Mouse (Mus musculus) hindbrain, embryonic 15.5 days (tissue): Measurements from ENCODE around the gene Tdrd6. TPM values are rescaled to one million over a fixed set of nuclear protein-coding genes. Genes with fewer than 3 reads are reported as not detected.

ENCODE experiments used
- ATAC-seq: fragments of 200-750 bp; cut with Nextera tagmentation; 2 replicates; pipeline ENCODE4 v1.8.0; 2017; ENCODE audit warnings: low read depth, moderate number of reproducible peaks, moderate TSS enrichment; ENCODE audit not compliant: low FRiP score
- H3K27ac ChIP-seq: fragments of 300-500 bp; sonication (generic); replicated peaks from 2 replicates; pipeline ENCODE4 v1.5.1; 2015; ENCODE audit warnings: mild to moderate bottlenecking, inconsistent platforms
- H3K27me3 ChIP-seq: fragments of 300-500 bp; sonication (generic); 2 replicates; pipeline ENCODE4 v1.6.1; 2015; ENCODE audit warnings: control low read depth, inconsistent platforms
- H3K36me3 ChIP-seq: fragments of 300-500 bp; sonication (generic); 2 replicates; pipeline ENCODE4 v1.6.1; 2015; ENCODE audit warnings: control low read depth, inconsistent platforms
- H3K4me1 ChIP-seq: fragments of 300-500 bp; sonication (generic); replicated peaks from 2 replicates; pipeline ENCODE4 v1.6.1; 2015; ENCODE audit warnings: control low read depth, inconsistent platforms
- H3K4me2 ChIP-seq: fragments of 300-500 bp; sonication (generic); 2 replicates; pipeline ENCODE4 v1.6.1; 2015; ENCODE audit warnings: moderate library complexity, mild to moderate bottlenecking, inconsistent platforms
- H3K4me3 ChIP-seq: fragments of 300-500 bp; sonication (generic); 2 replicates; pipeline ENCODE4 v1.5.1; 2015; ENCODE audit warnings: mild to moderate bottlenecking, inconsistent platforms
- H3K9ac ChIP-seq: fragments of 300-500 bp; sonication (generic); 2 replicates; pipeline ENCODE4 v1.6.1; 2015; ENCODE audit warnings: inconsistent platforms
- H3K9me3 ChIP-seq: fragments of 300-500 bp; sonication (generic); 2 replicates; pipeline ENCODE4 v1.6.1; 2016; ENCODE audit warnings: control low read depth, inconsistent platforms
- WGBS: fragments of 180-500 bp; shearing (Covaris S2); methylation state at CpG from one replicate; pipeline ENCODE4 v1.1.7; 2015; 5-methylcytosine and 5-hydroxymethylcytosine counted together
- polyA plus RNA-seq: library from polyadenylated mRNA; unstranded; fragments of >200 nt; fragmentation: Nextera tagmentation; extraction: Ambion mirVana; gene quantifications from 2 replicates; pipeline ENCODE4 v1.2.1, GENCODE M21; 2015

Gene Tdrd6
- polyA plus RNA-seq, 1 experiment from 2014 or later = 0.61 TPM

GRCm38 (mm10) chr17:43646925-43647324, 16.8 kb upstream of the Tdrd6 start:
- peaks cover 55% of the 10 kb centered on the region for H3K36me3 ChIP-seq
- no peak overlapping the region for H3K9ac ChIP-seq
- no peaks in the 10 kb centered on the region for H3K27me3 ChIP-seq
- 25% methylated on average over 5 of the region's 5 CpGs for WGBS
- no peaks in the 10 kb centered on the region for H3K9me3 ChIP-seq
- no peak overlapping the region for H3K4me3 ChIP-seq
- H3K4me1 ChIP-seq = no peaks in the 10 kb centered on the region
- H3K4me2 ChIP-seq = no peak overlapping the region
- no peak overlapping the region for H3K27ac ChIP-seq
- ATAC-seq = 0 out of 2 replicates have a peak, but pooled peaks have one; percentile 39

GRCm38 (mm10) chr17:43645136-43645535, 15.0 kb upstream of the Tdrd6 start:
- H3K27me3 ChIP-seq = no peaks in the 10 kb centered on the region
- no peak overlapping the region for H3K4me2 ChIP-seq
- no peaks in the 10 kb centered on the region for H3K9me3 ChIP-seq
- no peaks in the 10 kb centered on the region for H3K4me1 ChIP-seq
- WGBS = 96% methylated on average over 3 of the region's 3 CpGs
- peaks cover 52% of the 10 kb centered on the region for H3K36me3 ChIP-seq
- no peak for ATAC-seq
- H3K4me3 ChIP-seq = no peak overlapping the region
- H3K9ac ChIP-seq = no peak overlapping the region
- H3K27ac ChIP-seq = no peak overlapping the region

- no peak overlapping the region for H3K9ac ChIP-seq
- 88% methylated on average over 7 of the region's 7 CpGs for WGBS
- H3K9me3 ChIP-seq = no peaks in the 10 kb centered on the region
- H3K27me3 ChIP-seq = no peaks in the 10 kb centered on the region
- no peak overlapping the region for H3K4me2 ChIP-seq
- H3K36me3 ChIP-seq = peaks cover 49% of the 10 kb centered on the region
- ATAC-seq = no peak
- H3K4me1 ChIP-seq = no peaks in the 10 kb centered on the region
- H3K27ac ChIP-seq = no peak overlapping the region
- no peak overlapping the region for H3K4me3 ChIP-seq
These were observed 14.3 kb upstream of the Tdrd6 start for GRCm38 (mm10) chr17:43644375-43644774.

- Histone ChIP-seq H3K4me2 (no peak overlapping the region), H3K9me3 (no peaks in the 10 kb centered on the region), H3K9ac (no peak overlapping the region), H3K36me3 (peaks cover 38% of the 10 kb centered on the region), H3K27ac (no peak overlapping the region), H3K27me3 (no peaks in the 10 kb centered on the region), H3K4me1 (no peaks in the 10 kb centered on the region), H3K4me3 (no peak overlapping the region)
- WGBS = 76% methylated on average over 7 of the region's 7 CpGs
- ATAC-seq = no peak
These were observed 13.1 kb upstream of the Tdrd6 start for GRCm38 (mm10) chr17:43643191-43643590.

- Histone ChIP-seq H3K27ac (no peak overlapping the region), H3K9ac (no peak overlapping the region), H3K4me3 (no peak overlapping the region), H3K4me1 (no peaks in the 10 kb centered on the region), H3K9me3 (no peaks in the 10 kb centered on the region), H3K4me2 (no peak overlapping the region), H3K27me3 (no peaks in the 10 kb centered on the region), H3K36me3 (peaks cover 29% of the 10 kb centered on the region)
- no peak for ATAC-seq
- 85% methylated on average over 1 of the region's 1 CpGs for WGBS
These were observed 10.7 kb upstream of the Tdrd6 start for GRCm38 (mm10) chr17:43640825-43641224.

- H3K4me2 ChIP-seq = no peak overlapping the region
- no peak overlapping the region for H3K27ac ChIP-seq
- 95% methylated on average over 4 of the region's 4 CpGs for WGBS
- peaks cover 8% of the 10 kb centered on the region for H3K36me3 ChIP-seq
- no peak for ATAC-seq
- H3K9ac ChIP-seq = no peak overlapping the region
- H3K4me1 ChIP-seq = no peaks in the 10 kb centered on the region
- no peak overlapping the region for H3K4me3 ChIP-seq
- no peaks in the 10 kb centered on the region for H3K9me3 ChIP-seq
- no peaks in the 10 kb centered on the region for H3K27me3 ChIP-seq
These were observed 7.0 kb upstream of the Tdrd6 start for GRCm38 (mm10) chr17:43637146-43637545.

- H3K27me3 ChIP-seq = peaks cover 29% of the 10 kb centered on the region
- H3K9ac ChIP-seq = 0 out of 2 replicates have a peak overlapping the region, but pooled peaks have one; percentile 48
- no peak overlapping the region for H3K27ac ChIP-seq
- H3K4me3 ChIP-seq = peak overlapping the region; percentile 48
- peak; percentile 2; the same call in 1 of the 2 replicates for ATAC-seq
- H3K36me3 ChIP-seq = no peaks in the 10 kb centered on the region
- H3K4me1 ChIP-seq = peaks cover 16% of the 10 kb centered on the region
- peak overlapping the region; percentile 95 for H3K4me2 ChIP-seq
- WGBS = 44% methylated on average over 13 of the region's 13 CpGs
- H3K9me3 ChIP-seq = peaks cover 5% of the 10 kb centered on the region; the same call in 1 of the 2 replicates
These were observed 295 bp upstream of the Tdrd6 start for GRCm38 (mm10) chr17:43630427-43630760.

- ATAC-seq = peak; percentile 33; the same call in 1 of the 2 replicates
These were observed 1.0 kb downstream of the Tdrd6 start for GRCm38 (mm10) chr17:43629026-43629495.

GRCm38 (mm10) chr17:43628246-43628645, 1.9 kb downstream of the Tdrd6 start:
- peaks cover 29% of the 10 kb centered on the region for H3K27me3 ChIP-seq
- WGBS = 93% methylated on average over 10 of the region's 10 CpGs

More at GRCm38 (mm10) chr17:43629026-43629495, 1.0 kb downstream of the Tdrd6 start:
- 23% methylated on average over 24 of the region's 24 CpGs for WGBS
- H3K4me2 ChIP-seq = peak overlapping the region; percentile 95
- peaks cover 29% of the 10 kb centered on the region for H3K27me3 ChIP-seq
- peak overlapping the region; percentile 48 for H3K4me3 ChIP-seq
- H3K36me3 ChIP-seq = no peaks in the 10 kb centered on the region
- peak overlapping the region; percentile 48 for H3K9ac ChIP-seq
- peaks cover 16% of the 10 kb centered on the region for H3K4me1 ChIP-seq
- H3K27ac ChIP-seq = no peak overlapping the region
- peaks cover 5% of the 10 kb centered on the region; the same call in 1 of the 2 replicates for H3K9me3 ChIP-seq

GRCm38 (mm10) chr17:43622076-43622475, 8.0 kb downstream of the Tdrd6 start:
- Histone ChIP-seq H3K4me3 (no peak overlapping the region), H3K36me3 (no peaks in the 10 kb centered on the region), H3K4me1 (no peaks in the 10 kb centered on the region), H3K4me2 (no peak overlapping the region), H3K9ac (no peak overlapping the region), H3K27me3 (no peaks in the 10 kb centered on the region), H3K27ac (no peak overlapping the region), H3K9me3 (peaks cover 3% of the 10 kb centered on the region; the same call in 1 of the 2 replicates)
- 93% methylated on average over 10 of the region's 10 CpGs for WGBS
- no peak for ATAC-seq

More at GRCm38 (mm10) chr17:43628246-43628645, 1.9 kb downstream of the Tdrd6 start:
- no peak overlapping the region for H3K9ac ChIP-seq
- ATAC-seq = no peak
- peaks cover 16% of the 10 kb centered on the region for H3K4me1 ChIP-seq
- peaks cover 5% of the 10 kb centered on the region; the same call in 1 of the 2 replicates for H3K9me3 ChIP-seq
- no peak overlapping the region for H3K27ac ChIP-seq
- H3K4me2 ChIP-seq = no peak overlapping the region
- no peak overlapping the region for H3K4me3 ChIP-seq
- H3K36me3 ChIP-seq = no peaks in the 10 kb centered on the region

GRCm38 (mm10) chr17:43619156-43619555, 10.9 kb downstream of the Tdrd6 start:
- Histone ChIP-seq H3K27me3 (no peaks in the 10 kb centered on the region), H3K4me2 (no peak overlapping the region), H3K36me3 (no peaks in the 10 kb centered on the region), H3K4me1 (no peaks in the 10 kb centered on the region), H3K4me3 (no peak overlapping the region), H3K27ac (no peak overlapping the region), H3K9ac (no peak overlapping the region), H3K9me3 (no peaks in the 10 kb centered on the region)
- WGBS = 95% methylated on average over 9 of the region's 9 CpGs
- ATAC-seq = no peak

GRCm38 (mm10) chr17:43612221-43612620, 17.9 kb downstream of the Tdrd6 start:
- no peak overlapping the region for H3K9ac ChIP-seq
- no peaks in the 10 kb centered on the region for H3K4me1 ChIP-seq
- H3K4me3 ChIP-seq = no peak overlapping the region
- H3K9me3 ChIP-seq = no peaks in the 10 kb centered on the region
- no peaks in the 10 kb centered on the region for H3K27me3 ChIP-seq
- H3K27ac ChIP-seq = no peak overlapping the region
- 76% methylated on average over 3 of the region's 3 CpGs for WGBS
- no peak for ATAC-seq
- H3K4me2 ChIP-seq = no peak overlapping the region
- H3K36me3 ChIP-seq = no peaks in the 10 kb centered on the region

GRCm38 (mm10) chr17:43611586-43611985, 18.5 kb downstream of the Tdrd6 start:
- Histone ChIP-seq H3K9ac (no peak overlapping the region), H3K27ac (no peak overlapping the region), H3K27me3 (no peaks in the 10 kb centered on the region), H3K36me3 (no peaks in the 10 kb centered on the region), H3K9me3 (no peaks in the 10 kb centered on the region), H3K4me2 (no peak overlapping the region), H3K4me3 (no peak overlapping the region), H3K4me1 (no peaks in the 10 kb centered on the region)
- ATAC-seq = peak; percentile 63
- 19% methylated on average over 7 of the region's 7 CpGs for WGBS
